In the genomic region with DNA sequence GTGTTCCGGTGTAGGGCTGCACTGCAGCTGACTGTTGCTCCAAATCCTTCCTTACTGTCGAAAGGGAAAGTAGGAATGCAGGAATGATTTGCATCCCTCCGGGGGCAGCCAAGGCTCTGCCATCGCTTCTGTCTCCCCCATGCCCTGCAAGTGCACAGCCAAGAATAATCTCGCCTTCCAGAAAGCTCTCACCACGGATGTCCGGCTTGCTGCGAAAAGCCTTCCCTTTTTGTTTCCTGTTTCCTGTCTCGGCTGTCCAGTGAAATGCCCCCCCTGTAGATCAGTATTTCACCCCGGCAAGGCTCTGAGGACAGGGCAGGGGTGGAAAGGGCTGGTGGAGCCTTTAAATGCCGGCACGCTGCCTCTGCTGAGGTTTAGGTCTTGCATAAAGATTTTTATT, we compare ENCODE assay signal across 9 mouse cellular contexts. TPM values are rescaled to one million over a fixed set of nuclear protein-coding genes. Genes with fewer than 3 reads are reported as not detected.
DNase-seq lines count a peak whose midpoint lies in the region; ATAC-seq and TF ChIP-seq lines count a peak whose summit lies in the region.
"Had no signal": no experiment of that assay in that cellular context is flagged by ENCODE, and none has a peak within 500 bp of the region (broad histone marks: within the 10 kb centered on the region; RNA-seq: fewer than 3 reads in every experiment).

No protein-coding gene starts in this region.

- peak; percentile 51 for DNase-seq in kidney, adult 2 months
- DNase-seq in kidney, adult 18-20 months = no peak
- no peak for DNase-seq in hindbrain, embryonic 11.5 days (ENCODE audit: low spot score)
- no peak for DNase-seq in liver, postnatal 0 days
- DNase-seq in adrenal gland, postnatal 10 days = no peak
- no peak for DNase-seq in right cerebral cortex, postnatal 25 days
- DNase-seq in cerebellum, adult 9-11 months = no peak
- DNase-seq: thymus, adult 2 months had no signal

- no peaks in the 10 kb centered on the region for H3K27me3 ChIP-seq in kidney, adult 2 months (replicated peaks; ENCODE audit: control insufficient read depth, insufficient read depth, low read length)
- peaks cover 39% of the 10 kb centered on the region for H3K27me3 ChIP-seq in hindbrain, embryonic 11.5 days (ENCODE audit: control insufficient read depth, insufficient read depth, low read length)
- no peaks in the 10 kb centered on the region for H3K27me3 ChIP-seq in liver, postnatal 0 days (ENCODE audit: insufficient read depth, low read length)

- H3K27ac ChIP-seq in kidney, adult 2 months (ENCODE audit: insufficient read depth, low read depth, low read length) = no peak overlapping the region
- H3K27ac ChIP-seq in hindbrain, embryonic 11.5 days (ENCODE audit: low read depth, low read length) = no peak overlapping the region
- H3K27ac ChIP-seq in liver, postnatal 0 days (ENCODE audit: low read depth) = peak overlapping the region; percentile 67

- H3K9me3 ChIP-seq in hindbrain, embryonic 11.5 days (ENCODE audit: control insufficient read depth, low read length) = no peaks in the 10 kb centered on the region
- no peaks in the 10 kb centered on the region for H3K9me3 ChIP-seq in liver, postnatal 0 days (ENCODE audit: low read length)

- no peaks in the 10 kb centered on the region for H3K36me3 ChIP-seq in kidney, adult 2 months (ENCODE audit: control insufficient read depth, insufficient read depth, low read length)
- H3K36me3 ChIP-seq in hindbrain, embryonic 11.5 days (ENCODE audit: control insufficient read depth, insufficient read depth, low read length) = no peaks in the 10 kb centered on the region
- H3K36me3 ChIP-seq in liver, postnatal 0 days (replicated peaks; ENCODE audit: insufficient read depth, low read length) = no peaks in the 10 kb centered on the region

- peaks cover 3% of the 10 kb centered on the region; the same call in 1 of the 2 replicates for H3K4me1 ChIP-seq in kidney, adult 2 months (ENCODE audit: control insufficient read depth, insufficient read depth, low read length)
- H3K4me1 ChIP-seq in hindbrain, embryonic 11.5 days (replicated peaks; ENCODE audit: control insufficient read depth, insufficient read depth, low read length) = peaks cover 16% of the 10 kb centered on the region
- H3K4me1 ChIP-seq in liver, postnatal 0 days (ENCODE audit: insufficient read depth) = peaks cover 37% of the 10 kb centered on the region

- TF ChIP-seq EP300 in liver, postnatal 0 days (IDR thresholded peaks at IDR 0.05; ENCODE audit: low read depth) = peak; percentile 68

- H3K4me2 ChIP-seq in hindbrain, embryonic 11.5 days (replicated peaks; ENCODE audit: low read depth, low read length) = peak overlapping the region; percentile 26
- peak overlapping the region; percentile 65 for H3K4me2 ChIP-seq in liver, postnatal 0 days (ENCODE audit: low read depth, low read length)

- no peak overlapping the region for H3K4me3 ChIP-seq in kidney, adult 2 months (ENCODE audit: insufficient read depth, low read depth, low read length)
- H3K4me3 ChIP-seq in hindbrain, embryonic 11.5 days (ENCODE audit: low read depth, low read length) = no peak overlapping the region
- H3K4me3 ChIP-seq in liver, postnatal 0 days (ENCODE audit: low read depth, low read length) = peak overlapping the region; percentile 4; the same call in 1 of the 2 replicates

- no peak for TF ChIP-seq CTCF in kidney, adult 2 months (conservative IDR thresholded peaks at IDR 0.05; ENCODE audit: insufficient read depth, insufficient read length, low read depth, low read length)
- no peak for TF ChIP-seq CTCF in liver, postnatal 0 days (IDR thresholded peaks at IDR 0.05; ENCODE audit: low read depth)

- 28% methylated on average over 12 of the region's 12 CpGs for WGBS in kidney, adult 2 months
- WGBS in hindbrain, embryonic 11.5 days = 7% methylated on average over 12 of the region's 12 CpGs
- 18% methylated on average over 12 of the region's 12 CpGs for WGBS in liver, postnatal 0 days (ENCODE audit: insufficient replicate concordance)

- TF ChIP-seq POLR2A in kidney, adult 2 months (IDR thresholded peaks at IDR 0.05; ENCODE audit: low read depth, low read length) = no peak

- no peak overlapping the region for H3K9ac ChIP-seq in hindbrain, embryonic 11.5 days (ENCODE audit: low read depth, low read length)
- H3K9ac ChIP-seq in liver, postnatal 0 days (replicated peaks) = no peak overlapping the region

- 0 out of 2 replicates have a peak, but pooled peaks have one; percentile 1 for ATAC-seq in common myeloid progenitor, adult 5-6 weeks (replicated peaks; ENCODE audit: low read depth, poor library complexity, severe bottlenecking)
- no peak for ATAC-seq in hindbrain, embryonic 11.5 days (ENCODE audit: low FRiP score)
- ATAC-seq in liver, postnatal 0 days = no peak

RNA-seq across cellular contexts. Expression of a gene that starts 3.7 kb away (rescaled TPM):
- 57.2 and 59.8 TPM in 2 replicates for polyA plus RNA-seq in kidney, adult 2 months (2012; rRNA removed)
- 4.5 and 10.1 TPM in 2 replicates for total RNA-seq in common myeloid progenitor, adult 5-6 weeks (2017)
- 174 and 179 TPM in 2 replicates for polyA plus RNA-seq in hindbrain, embryonic 11.5 days (2014; fragmentation: Nextera tagmentation; extraction: Ambion mirVana)
- polyA plus RNA-seq in liver, postnatal 0 days (2015; fragmentation: Nextera tagmentation; extraction: Ambion mirVana) = 16.3 and 20.6 TPM in 2 replicates
- 10 to 100 TPM; 28.4 to 87.1 TPM for total RNA-seq in adrenal gland, postnatal 10 days (2021)

RNA-seq across cellular contexts. Expression of a gene that starts 49.2 kb away (rescaled TPM):
- polyA plus RNA-seq in kidney, adult 2 months (2012; rRNA removed) = 87.8 and 93.2 TPM in 2 replicates
- total RNA-seq in common myeloid progenitor, adult 5-6 weeks (2017) = 30.5 and 33.0 TPM in 2 replicates
- 3.9 and 5.2 TPM in 2 replicates for polyA plus RNA-seq in hindbrain, embryonic 11.5 days (2014; fragmentation: Nextera tagmentation; extraction: Ambion mirVana)
- polyA plus RNA-seq in liver, postnatal 0 days (2015; fragmentation: Nextera tagmentation; extraction: Ambion mirVana) = 2.9 and 3.9 TPM in 2 replicates
- 10 to 100 TPM; 13.9 to 25.4 TPM for total RNA-seq in adrenal gland, postnatal 10 days (2021)

Comparison
In these comparisons a context has a peak if more than half of its experiments do, and no peak if none do; other contexts are left out.
1. RNA of a gene that starts 49.2 kb away (polyA plus RNA-seq): 87.8 to 93.2 TPM in kidney, adult 2 months; 2.9 to 3.9 TPM in liver, postnatal 0 days and 3.9 to 5.2 TPM in hindbrain, embryonic 11.5 days; every median in the first group is over 10 times any median in the second.